Mouse (Mus musculus) olfactory bulb, adult 2 months (tissue): ENCODE results near the gene Smarca4. TPM values are rescaled to one million over a fixed set of nuclear protein-coding genes. Genes with fewer than 3 reads are reported as not detected.

Experiments used
- H3K27ac ChIP-seq: fragments of 200-500 bp; 2 replicates; pipeline ENCODE4 v1.5.1; 2012; ENCODE audit warnings: low read depth, low read length; ENCODE audit not compliant: insufficient read depth
- H3K4me1 ChIP-seq: fragments of 200-500 bp; 2 replicates; pipeline ENCODE4 v1.6.1; 2012; ENCODE audit warnings: low read length; ENCODE audit not compliant: control insufficient read depth, insufficient read depth
- H3K4me3 ChIP-seq: fragments of 200-500 bp; 2 replicates; pipeline ENCODE4 v1.5.1; 2012; ENCODE audit warnings: mild to moderate bottlenecking, low read depth, low read length, moderate library complexity; ENCODE audit not compliant: insufficient read depth
- CTCF ChIP-seq: fragments of 200-500 bp; IDR thresholded peaks from 2 replicates; pipeline ENCODE4 v1.5.1; 2012; ENCODE audit warnings: low read depth, mild to moderate bottlenecking, low read length, moderate library complexity; ENCODE audit not compliant: insufficient read depth
- POLR2A ChIP-seq: fragments of 200-500 bp; IDR thresholded peaks from 2 replicates; pipeline ENCODE4 v1.6.1; 2012; ENCODE audit warnings: mild to moderate bottlenecking, low read depth, low read length, moderate library complexity; ENCODE audit not compliant: insufficient read depth
- WGBS: fragments of 180-500 bp; shearing (Covaris S2); methylation state at CpG from one replicate; pipeline ENCODE4 v1.1.7; 2018; 5-methylcytosine and 5-hydroxymethylcytosine counted together
- polyA plus RNA-seq: library from polyadenylated mRNA; stranded (reverse); fragments of >200 nt; gene quantifications from 2 replicates; pipeline ENCODE4 v1.2.4, GENCODE M21; 2012; ENCODE audit warnings: low replicate concordance; ENCODE audit not compliant: missing spikeins, insufficient read depth, insufficient read length

Gene Smarca4
- polyA plus RNA-seq, 1 experiment: 109 TPM

GRCm38 (mm10) chr9:21630673-21631072 is 14.7 kb downstream of the Smarca4 start:
- WGBS: 66% methylated on average over 3 of the region's 3 CpGs
- Histone ChIP-seq H3K4me3 (no peak overlapping the region), H3K27ac (no peak overlapping the region), H3K4me1 (peaks cover 14% of the 10 kb centered on the region)
- TF ChIP-seq POLR2A (no peak), CTCF (no peak)

- H3K4me3 ChIP-seq: no peak overlapping the region
- peaks cover 15% of the 10 kb centered on the region for H3K4me1 ChIP-seq
- H3K27ac ChIP-seq: no peak overlapping the region
- TF ChIP-seq CTCF: no peak
- no peak for TF ChIP-seq POLR2A
- WGBS: 56% methylated on average over 3 of the region's 3 CpGs
Measured at GRCm38 (mm10) chr9:21633106-21633505, 17.1 kb downstream of the Smarca4 start.

GRCm38 (mm10) chr9:21635639-21636038 is 19.7 kb downstream of the Smarca4 start:
- Histone ChIP-seq H3K4me3 (no peak overlapping the region), H3K27ac (no peak overlapping the region), H3K4me1 (peaks cover 15% of the 10 kb centered on the region)
- no peak for TF ChIP-seq POLR2A
- TF ChIP-seq CTCF: no peak
- WGBS: 29% methylated on average over 7 of the region's 7 CpGs

- WGBS: 93% methylated on average over 11 of the region's 11 CpGs
- Histone ChIP-seq H3K27ac (no peak overlapping the region), H3K4me1 (peaks cover 12% of the 10 kb centered on the region; the same call in 1 of the 2 replicates), H3K4me3 (no peak overlapping the region)
- TF ChIP-seq CTCF: no peak
Measured at GRCm38 (mm10) chr9:21639031-21639430, 23.1 kb downstream of the Smarca4 start.

- Histone ChIP-seq H3K4me1 (no peaks in the 10 kb centered on the region), H3K27ac (no peak overlapping the region), H3K4me3 (no peak overlapping the region)
- TF ChIP-seq CTCF (no peak), POLR2A (no peak)
- WGBS: 89% methylated on average over 3 of the region's 3 CpGs
Measured at GRCm38 (mm10) chr9:21646366-21646765, 30.4 kb downstream of the Smarca4 start.

GRCm38 (mm10) chr9:21647721-21648120 is 31.8 kb downstream of the Smarca4 start:
- Histone ChIP-seq H3K27ac (no peak overlapping the region), H3K4me1 (peaks cover 2% of the 10 kb centered on the region; the same call in 1 of the 2 replicates), H3K4me3 (no peak overlapping the region)
- 63% methylated on average over 6 of the region's 6 CpGs for WGBS
- no peak for TF ChIP-seq POLR2A
- no peak for TF ChIP-seq CTCF

GRCm38 (mm10) chr9:21652263-21652662 is 36.3 kb downstream of the Smarca4 start:
- H3K4me1 ChIP-seq: peaks cover 2% of the 10 kb centered on the region; the same call in 1 of the 2 replicates
- H3K4me3 ChIP-seq: no peak overlapping the region
- TF ChIP-seq POLR2A: no peak
- no peak for TF ChIP-seq CTCF
- no peak overlapping the region for H3K27ac ChIP-seq
- 76% methylated on average over 5 of the region's 5 CpGs for WGBS

GRCm38 (mm10) chr9:21653253-21653652 is 37.3 kb downstream of the Smarca4 start:
- WGBS: 87% methylated on average over 2 of the region's 2 CpGs
- TF ChIP-seq POLR2A (no peak), CTCF (no peak)
- no peak overlapping the region for H3K4me3 ChIP-seq
- H3K27ac ChIP-seq: no peak overlapping the region
- H3K4me1 ChIP-seq: peaks cover 2% of the 10 kb centered on the region; the same call in 1 of the 2 replicates

GRCm38 (mm10) chr9:21662034-21662433 is 46.1 kb downstream of the Smarca4 start:
- TF ChIP-seq CTCF: no peak
- no peak for TF ChIP-seq POLR2A
- Histone ChIP-seq H3K4me1 (no peaks in the 10 kb centered on the region), H3K4me3 (no peak overlapping the region), H3K27ac (no peak overlapping the region)
- WGBS: 92% methylated on average over 5 of the region's 5 CpGs

GRCm38 (mm10) chr9:21668946-21669345 is 53.0 kb downstream of the Smarca4 start:
- WGBS: 92% methylated on average over 7 of the region's 7 CpGs

More at GRCm38 (mm10) chr9:21668946-21669345, 53.0 kb downstream of the Smarca4 start:
- Histone ChIP-seq H3K27ac (no peak overlapping the region), H3K4me1 (no peaks in the 10 kb centered on the region), H3K4me3 (no peak overlapping the region)
- TF ChIP-seq CTCF (no peak), POLR2A (no peak)
